Comparison of ENCODE assay signal across 11 mouse cellular contexts in genomic region chr4:133079416-133080113, GRCm38 (mm10). TPM values are rescaled to one million over a fixed set of nuclear protein-coding genes. Genes with fewer than 3 reads are reported as not detected.
DNase-seq lines count a peak whose midpoint lies in the region; ATAC-seq lines count a peak whose summit lies in the region.
"Had no signal": no experiment of that assay in that cellular context is flagged by ENCODE, and none has a peak within 500 bp of the region (broad histone marks: within the 10 kb centered on the region; RNA-seq: fewer than 3 reads in every experiment).

No protein-coding gene starts in this region.

- peaks cover 3% of the 10 kb centered on the region for H3K36me3 ChIP-seq in heart, embryonic 11.5 days (ENCODE audit: control insufficient read depth, insufficient read depth, low read length)
- H3K36me3 ChIP-seq in lung, embryonic 15.5 days = peaks cover 37% of the 10 kb centered on the region

- no peak for DNase-seq in heart, adult 18-20 months
- DNase-seq in lung, postnatal 25 days (ENCODE audit: low spot score) = no peak
- DNase-seq in naive thymus-derived CD4-positive, alpha-beta T cell, adult 2 months (ENCODE audit: low read depth) = peak; percentile 60
- DNase-seq in embryo, embryonic 10 days (ENCODE audit: low spot score) = no peak
- DNase-seq in adrenal gland, postnatal 36 days = no peak
- DNase-seq: kidney, postnatal 4 days; left cerebral cortex, postnatal 4 days had no signal

- H3K27ac ChIP-seq in heart, embryonic 11.5 days (ENCODE audit: low read depth, low read length) = peak overlapping the region; percentile 54
- peak overlapping the region; percentile 27; the same call in 1 of the 2 replicates for H3K27ac ChIP-seq in lung, embryonic 15.5 days
- H3K27ac ChIP-seq: forebrain, embryonic 13.5 days had no signal

- no peaks in the 10 kb centered on the region for H3K9me3 ChIP-seq in heart, embryonic 11.5 days (replicated peaks; ENCODE audit: control insufficient read depth, low read length)
- H3K9me3 ChIP-seq in lung, embryonic 15.5 days = no peaks in the 10 kb centered on the region
- H3K9me3 ChIP-seq: forebrain, embryonic 13.5 days had no signal

- ATAC-seq in heart, embryonic 11.5 days (replicated peaks; ENCODE audit: insufficient number of reproducible peaks, low FRiP score, low TSS enrichment) = no peak
- ATAC-seq in lung, embryonic 15.5 days (ENCODE audit: borderline replicate concordance, extremely low read depth, low FRiP score, low TSS enrichment) = no peak
- peak; percentile 64; the same call in 1 of the 2 replicates for ATAC-seq in common myeloid progenitor, adult 5-6 weeks (replicated peaks; ENCODE audit: low read depth, poor library complexity, severe bottlenecking)
- ATAC-seq: forebrain, embryonic 13.5 days had no signal

- no peak overlapping the region for H3K9ac ChIP-seq in heart, embryonic 11.5 days (ENCODE audit: low read depth, low read length)
- no peak overlapping the region for H3K9ac ChIP-seq in lung, embryonic 15.5 days
- H3K9ac ChIP-seq: forebrain, embryonic 13.5 days had no signal

- H3K27me3 ChIP-seq in heart, embryonic 11.5 days (ENCODE audit: control insufficient read depth, insufficient read depth, low read length) = no peaks in the 10 kb centered on the region
- H3K27me3 ChIP-seq in lung, embryonic 15.5 days = no peaks in the 10 kb centered on the region

- H3K4me3 ChIP-seq in heart, embryonic 11.5 days (ENCODE audit: low read depth, low read length) = no peak overlapping the region
- H3K4me3 ChIP-seq in lung, embryonic 15.5 days = no peak overlapping the region
- H3K4me3 ChIP-seq: forebrain, embryonic 13.5 days had no signal

- peaks cover 49% of the 10 kb centered on the region for H3K4me1 ChIP-seq in heart, embryonic 11.5 days (ENCODE audit: control insufficient read depth, insufficient read depth, low read length)
- peaks cover 16% of the 10 kb centered on the region for H3K4me1 ChIP-seq in lung, embryonic 15.5 days

- WGBS in heart, embryonic 11.5 days (ENCODE audit: insufficient replicate concordance) = 25% methylated on average over 7 of the region's 7 CpGs
- 35% methylated on average over 7 of the region's 7 CpGs for WGBS in lung, embryonic 15.5 days

- H3K4me2 ChIP-seq in heart, embryonic 11.5 days = peak overlapping the region; percentile 9; the same call in 1 of the 2 replicates
- H3K4me2 ChIP-seq in lung, embryonic 15.5 days = no peak overlapping the region
- H3K4me2 ChIP-seq: forebrain, embryonic 13.5 days had no signal

RNA-seq across cellular contexts. Expression of gene Wasf2, which starts 50.7 kb away (rescaled TPM):
- 37.3 and 55.8 TPM in 2 replicates for polyA plus RNA-seq in heart, embryonic 11.5 days (2014; fragmentation: Nextera tagmentation; extraction: Ambion mirVana)
- total RNA-seq in heart, adult 18-20 months (2021) = 10 to 100 TPM; 77.8 to 88.8 TPM
- polyA plus RNA-seq in lung, embryonic 15.5 days (2015; fragmentation: Nextera tagmentation; extraction: Ambion mirVana) = 120 and 136 TPM in 2 replicates
- total RNA-seq in common myeloid progenitor, adult 5-6 weeks (2017) = 45.6 and 61.3 TPM in 2 replicates
- total RNA-seq in adrenal gland, postnatal 36 days (2021) = 100 to 1,000 TPM; 122 to 132 TPM
